Mouse (Mus musculus) midbrain, embryonic 10.5 days (tissue): ENCODE results near the gene F13a1. TPM values are rescaled to one million over a fixed set of nuclear protein-coding genes. Genes with fewer than 3 reads are reported as not detected.

ENCODE experiments used
- DNase-seq: peaks from one replicate; pipeline ENCODE4 v3.0.0-alpha.2; 2017; ENCODE audit warnings: low spot score
- H3K27ac ChIP-seq: fragments of 300-500 bp; sonication (generic); replicated peaks from 2 replicates; pipeline ENCODE4 v1.5.1; 2016; ENCODE audit warnings: mild to moderate bottlenecking
- H3K27me3 ChIP-seq: fragments of 300-500 bp; sonication (generic); 2 replicates; pipeline ENCODE4 v1.6.1; 2016; ENCODE audit warnings: low read depth, mild to moderate bottlenecking; ENCODE audit not compliant: poor library complexity, severe bottlenecking
- H3K36me3 ChIP-seq: fragments of 300-500 bp; sonication (generic); 2 replicates; pipeline ENCODE4 v1.6.1; 2016; ENCODE audit warnings: mild to moderate bottlenecking, moderate library complexity
- H3K4me1 ChIP-seq: fragments of 300-500 bp; sonication (generic); 2 replicates; pipeline ENCODE4 v1.6.1; 2016
- H3K4me3 ChIP-seq: fragments of 300-500 bp; sonication (generic); 2 replicates; pipeline ENCODE4 v1.5.1; 2016; ENCODE audit warnings: mild to moderate bottlenecking, moderate library complexity
- H3K9me3 ChIP-seq: fragments of 300-500 bp; sonication (generic); replicated peaks from 2 replicates; pipeline ENCODE4 v1.6.1; 2016; ENCODE audit warnings: mild to moderate bottlenecking
- WGBS: fragments of 180-500 bp; shearing (Covaris S2); methylation state at CpG from one replicate; pipeline ENCODE4 v1.1.7; 2016; 5-methylcytosine and 5-hydroxymethylcytosine counted together
- polyA plus RNA-seq: library from polyadenylated mRNA; unstranded; fragments of >200 nt; fragmentation: Nextera tagmentation; extraction: Ambion mirVana; gene quantifications from 2 replicates; pipeline ENCODE4 v1.2.1, GENCODE M21; 2016

Gene F13a1
- polyA plus RNA-seq, 1 experiment from 2014 or later: 5.9 TPM

DNA sequence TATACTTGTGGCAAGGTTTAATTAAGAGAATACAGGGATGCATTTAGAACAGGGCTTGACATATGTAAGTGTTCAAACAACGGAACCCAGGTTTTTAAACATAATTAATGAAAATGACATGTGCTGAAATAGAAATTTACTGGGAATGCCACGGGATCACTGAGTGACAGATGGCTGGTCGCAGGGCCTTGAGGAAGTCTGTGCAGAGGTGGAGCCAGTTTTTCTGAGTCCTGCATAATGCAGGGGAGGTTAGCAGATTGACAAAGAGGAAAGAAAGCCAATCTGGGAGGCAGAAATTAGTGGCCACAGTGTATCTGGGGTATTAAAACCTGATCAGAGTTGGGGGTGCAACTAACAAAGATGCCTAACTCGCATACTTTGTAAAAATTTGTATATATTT, 130.3 kb downstream of the F13a1 start:
- WGBS: 81% methylated on average over 4 of the region's 4 CpGs
- H3K27me3 ChIP-seq: no peaks in the 10 kb centered on the region
- no peak overlapping the region for H3K27ac ChIP-seq
- H3K4me1 ChIP-seq: no peaks in the 10 kb centered on the region
- H3K9me3 ChIP-seq: no peaks in the 10 kb centered on the region
- no peaks in the 10 kb centered on the region for H3K36me3 ChIP-seq
- no peak overlapping the region for H3K4me3 ChIP-seq
- DNase-seq: no peak

DNA sequence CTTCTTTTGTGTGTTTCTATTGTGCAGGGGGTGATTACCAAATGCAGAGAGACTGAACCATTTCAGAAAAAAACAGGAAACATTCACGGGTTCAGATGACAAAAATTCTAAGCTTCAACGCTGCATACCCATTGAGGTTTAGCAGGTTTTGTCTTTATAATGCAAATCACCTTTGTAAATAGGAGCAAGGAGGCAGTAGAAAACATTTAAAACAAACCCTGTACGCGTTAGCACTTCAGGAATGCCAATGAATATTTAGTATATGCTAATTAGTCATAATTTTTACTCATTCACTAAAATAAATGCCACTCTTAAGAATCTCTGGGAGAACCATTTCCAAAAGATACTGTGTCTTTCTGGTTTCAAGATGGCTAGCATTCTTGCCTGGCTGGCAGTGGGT, 146.2 kb downstream of the F13a1 start:
- H3K4me3 ChIP-seq: no peak overlapping the region
- H3K4me1 ChIP-seq: peaks cover 5% of the 10 kb centered on the region; the same call in 1 of the 2 replicates
- WGBS: 37% methylated on average over 4 of the region's 4 CpGs
- no peak for DNase-seq
- no peaks in the 10 kb centered on the region for H3K36me3 ChIP-seq
- H3K27ac ChIP-seq: no peak overlapping the region
- H3K9me3 ChIP-seq: no peaks in the 10 kb centered on the region
- no peaks in the 10 kb centered on the region for H3K27me3 ChIP-seq

DNA sequence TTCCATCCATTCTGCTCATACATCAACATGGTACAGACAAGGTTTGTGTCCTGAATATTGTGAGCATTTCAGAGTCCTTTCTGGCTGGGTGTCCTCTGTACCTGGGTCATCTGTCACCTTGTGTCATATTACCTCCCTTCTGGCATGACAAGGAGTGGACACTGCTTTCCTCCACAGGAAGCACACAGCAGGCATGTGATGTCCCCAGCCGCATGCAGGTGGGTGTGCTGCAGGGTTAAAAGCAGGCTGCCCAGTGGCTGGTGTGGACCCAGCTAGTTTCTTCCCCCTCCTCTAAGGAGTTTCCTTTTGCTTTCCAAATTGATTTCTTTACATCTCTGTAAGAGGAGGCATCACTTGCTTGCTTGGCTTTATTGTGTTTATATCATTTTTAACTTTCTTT, 146.6 kb downstream of the F13a1 start:
- DNase-seq: no peak
- H3K4me3 ChIP-seq: no peak overlapping the region
- H3K36me3 ChIP-seq: no peaks in the 10 kb centered on the region
- H3K27ac ChIP-seq: no peak overlapping the region
- peaks cover 5% of the 10 kb centered on the region; the same call in 1 of the 2 replicates for H3K4me1 ChIP-seq
- WGBS: 57% methylated on average over 1 of the region's 1 CpGs
- no peaks in the 10 kb centered on the region for H3K27me3 ChIP-seq
- no peaks in the 10 kb centered on the region for H3K9me3 ChIP-seq

DNA sequence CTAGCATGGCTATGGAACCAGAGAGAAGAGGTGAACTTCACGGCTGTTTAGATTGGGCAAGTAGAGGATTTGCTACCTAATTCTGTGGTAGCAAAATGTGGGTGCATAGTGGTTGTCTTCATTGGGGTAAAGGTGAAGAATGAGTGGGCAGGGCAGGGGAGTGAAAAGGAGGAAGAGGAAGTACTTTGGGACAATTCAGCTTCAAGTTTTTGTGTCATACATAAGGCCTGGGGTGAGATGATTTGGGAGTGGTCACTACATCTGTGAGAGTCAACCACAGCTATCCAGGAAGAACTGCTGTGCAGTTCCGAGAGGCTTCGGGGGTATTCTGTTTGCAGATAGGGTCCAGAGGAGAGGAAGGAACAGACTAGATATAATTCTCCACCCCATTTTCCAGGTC, 148.4 kb downstream of the F13a1 start:
- H3K27me3 ChIP-seq: no peaks in the 10 kb centered on the region
- H3K4me3 ChIP-seq: no peak overlapping the region
- 88% methylated on average over 3 of the region's 3 CpGs for WGBS
- H3K4me1 ChIP-seq: peaks cover 5% of the 10 kb centered on the region; the same call in 1 of the 2 replicates
- H3K27ac ChIP-seq: no peak overlapping the region
- no peaks in the 10 kb centered on the region for H3K36me3 ChIP-seq
- no peak for DNase-seq
- no peaks in the 10 kb centered on the region for H3K9me3 ChIP-seq

DNA sequence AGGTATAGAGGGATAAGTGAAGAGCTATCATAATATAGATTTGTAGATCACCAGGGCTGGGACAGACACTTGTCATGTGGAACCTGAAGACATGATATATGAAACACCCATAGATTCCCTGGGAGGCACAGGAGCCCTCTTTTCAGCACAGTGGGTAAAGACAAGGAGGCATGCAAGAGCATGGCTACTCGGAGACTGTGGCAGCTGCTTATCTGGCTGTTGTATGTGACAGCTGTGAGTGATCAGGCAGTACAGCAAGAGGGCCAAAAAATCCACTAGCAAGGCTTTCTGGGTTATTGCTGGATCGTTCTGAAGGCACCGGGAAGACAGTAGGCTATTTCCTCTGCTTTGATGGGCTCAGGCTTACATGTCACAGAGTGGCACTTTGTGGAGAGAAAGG, 149.0 kb downstream of the F13a1 start:
- whole genome bisulfite sequencing: 87% methylated on average over 3 of the region's 3 CpGs
- no peaks in the 10 kb centered on the region for H3K27me3 ChIP-seq
- DNase-seq: no peak
- peaks cover 5% of the 10 kb centered on the region; the same call in 1 of the 2 replicates for H3K4me1 ChIP-seq
- no peaks in the 10 kb centered on the region for H3K36me3 ChIP-seq
- H3K9me3 ChIP-seq: no peaks in the 10 kb centered on the region
- H3K4me3 ChIP-seq: no peak overlapping the region
- H3K27ac ChIP-seq: no peak overlapping the region

DNA sequence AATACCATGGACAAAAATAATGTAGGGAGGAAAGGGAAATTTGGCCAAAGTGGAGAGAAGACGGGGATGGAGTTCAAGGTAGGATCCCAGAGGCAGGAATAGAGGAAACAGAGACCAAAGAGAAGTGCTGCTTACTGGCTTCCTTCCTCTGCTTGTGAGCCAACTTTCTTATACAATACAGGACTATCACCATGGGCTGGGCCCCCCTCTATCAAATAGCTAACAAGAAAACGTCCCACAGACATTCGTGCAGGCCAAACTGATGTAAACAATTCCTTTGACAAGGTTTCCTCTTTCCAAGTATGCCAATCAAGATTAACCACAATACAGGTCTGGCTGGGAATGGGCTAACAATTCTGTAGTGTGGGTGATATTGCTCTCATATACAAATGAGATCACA, 154.0 kb downstream of the F13a1 start:
- Histone ChIP-seq H3K4me1 (no peaks in the 10 kb centered on the region), H3K4me3 (no peak overlapping the region), H3K27me3 (no peaks in the 10 kb centered on the region), H3K27ac (no peak overlapping the region), H3K36me3 (no peaks in the 10 kb centered on the region), H3K9me3 (no peaks in the 10 kb centered on the region)
- WGBS: 59% methylated on average over 3 of the region's 3 CpGs
- no peak for DNase-seq

DNA sequence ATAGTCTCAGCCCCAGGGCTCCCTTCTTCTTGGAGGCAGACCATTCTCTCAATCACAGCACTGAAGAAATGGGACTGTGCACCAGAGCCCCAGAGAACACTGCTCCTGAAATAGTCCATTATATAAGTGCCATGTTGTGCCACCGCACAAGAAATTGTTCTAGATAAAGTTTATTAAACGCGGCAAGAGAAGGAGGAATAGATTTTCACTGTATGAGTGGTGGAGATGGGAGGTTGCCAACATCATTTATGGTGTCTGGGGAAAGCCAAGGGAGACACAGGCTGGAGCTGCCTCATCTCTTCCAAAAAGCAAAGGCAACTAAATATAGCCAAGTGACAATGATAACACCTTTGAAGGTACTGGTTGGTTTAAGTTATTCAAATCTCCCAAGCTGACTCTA, 156.3 kb downstream of the F13a1 start:
- Histone ChIP-seq H3K27ac (no peak overlapping the region), H3K9me3 (no peaks in the 10 kb centered on the region), H3K4me3 (no peak overlapping the region), H3K4me1 (no peaks in the 10 kb centered on the region), H3K27me3 (no peaks in the 10 kb centered on the region), H3K36me3 (no peaks in the 10 kb centered on the region)
- 97% methylated on average over 3 of the region's 3 CpGs for WGBS
- no peak for DNase-seq

DNA sequence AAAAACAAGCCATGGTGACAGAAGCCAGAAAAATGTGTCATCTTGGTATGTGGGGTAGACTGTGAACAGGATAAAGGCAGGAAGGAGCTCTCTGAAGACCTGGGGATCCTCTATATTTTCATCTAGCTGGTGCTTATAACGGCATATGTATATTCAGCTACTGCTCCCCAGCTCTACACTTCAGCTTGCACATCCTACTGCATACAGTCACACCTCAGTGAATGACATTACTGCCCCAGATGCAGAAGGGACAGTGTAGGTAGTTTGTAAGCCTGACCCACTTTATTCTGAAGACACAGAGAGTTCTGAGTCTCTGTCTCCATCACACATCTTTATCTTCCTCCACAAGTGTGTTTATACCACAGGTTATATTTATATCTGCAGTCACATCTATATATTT, 157.8 kb downstream of the F13a1 start:
- no peaks in the 10 kb centered on the region for H3K4me1 ChIP-seq
- WGBS: 81% methylated on average over 1 of the region's 1 CpGs
- no peaks in the 10 kb centered on the region for H3K27me3 ChIP-seq
- H3K36me3 ChIP-seq: no peaks in the 10 kb centered on the region
- no peak overlapping the region for H3K27ac ChIP-seq
- no peaks in the 10 kb centered on the region for H3K9me3 ChIP-seq
- DNase-seq: no peak
- no peak overlapping the region for H3K4me3 ChIP-seq

DNA sequence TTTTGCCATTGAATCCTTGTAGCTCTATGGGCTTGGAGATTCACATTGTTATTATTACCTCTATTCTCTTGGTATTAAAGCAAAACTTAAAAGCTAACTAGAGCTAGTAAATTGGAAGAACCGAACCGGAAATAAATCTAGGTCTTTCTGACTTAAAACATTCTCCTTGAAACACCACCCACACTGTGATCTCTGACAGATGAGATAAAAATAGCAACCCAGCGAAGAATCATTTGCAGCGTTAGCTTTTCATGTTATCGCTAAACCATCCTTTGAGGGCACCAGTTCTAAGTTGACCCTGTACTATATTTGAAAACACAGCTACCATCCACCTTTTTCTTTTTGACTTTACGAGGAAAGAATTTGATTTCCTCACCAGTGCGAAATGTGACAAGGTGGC, 164.1 kb downstream of the F13a1 start:
- no peak overlapping the region for H3K4me3 ChIP-seq
- H3K27me3 ChIP-seq: no peaks in the 10 kb centered on the region
- DNase-seq: no peak
- H3K9me3 ChIP-seq: no peaks in the 10 kb centered on the region
- no peak overlapping the region for H3K27ac ChIP-seq
- 91% methylated on average over 7 of the region's 7 CpGs for WGBS
- no peaks in the 10 kb centered on the region for H3K4me1 ChIP-seq
- H3K36me3 ChIP-seq: no peaks in the 10 kb centered on the region

DNA sequence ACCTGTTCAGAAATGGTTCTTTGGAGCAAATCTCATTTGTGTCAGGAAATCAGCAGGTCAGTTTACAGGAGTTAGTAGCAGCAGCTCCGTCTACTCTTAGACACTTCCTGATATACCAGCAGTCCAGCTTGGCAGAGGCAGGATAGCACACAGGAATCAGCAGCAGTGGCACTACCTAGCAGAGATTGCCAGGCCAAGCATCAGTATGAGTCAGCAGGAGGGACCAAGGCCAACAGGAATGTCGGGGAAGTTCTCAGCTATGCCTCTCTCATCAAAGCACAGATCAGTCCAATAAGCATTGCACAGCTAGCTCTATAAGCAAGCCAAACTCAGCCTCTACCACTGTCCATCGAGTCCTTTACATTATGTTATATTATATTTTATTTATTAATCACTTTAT, 210.9 kb downstream of the F13a1 start:
- Histone ChIP-seq H3K4me3 (no peak overlapping the region), H3K27ac (no peak overlapping the region), H3K4me1 (no peaks in the 10 kb centered on the region), H3K9me3 (no peaks in the 10 kb centered on the region), H3K27me3 (no peaks in the 10 kb centered on the region), H3K36me3 (no peaks in the 10 kb centered on the region)
- 85% methylated on average over 3 of the region's 3 CpGs for WGBS
- no peak for DNase-seq
